Mouse (Mus musculus): ENCODE data around the gene Pcolce2. TPM values are rescaled to one million over a fixed set of nuclear protein-coding genes. Genes with fewer than 3 reads are reported as not detected.

Gene Pcolce2
- 1 to 10 TPM in 1 of 26 experiments, not detected in 25; 1.0 TPM for total RNA-seq (2018; cell fraction: chromatin; rRNA removed)
- under 1 TPM in 2 of 26 experiments, not detected in 24; 0.05 to 0.10 TPM for total RNA-seq (2018; cell fraction: cytosol; rRNA removed)
- not detected for total RNA-seq (2018; cell fraction: nucleus; rRNA removed)
- 0.03 to 0.19 TPM in 2 of 3 replicates, not detected in the other for polyA plus RNA-seq (2018)

GRCm38 (mm10) chr9:95637271-95638181 is at the start of gene Pcolce2:
TSS of gene Pcolce2 (plus strand) at chr9:95637601.
- Histone ChIP-seq H3K27ac (no peak within 1 kb of the TSS), H3K79me2 (ENCODE audit: inconsistent target) (no peaks in the 10 kb centered on the region), H3K36me3 (ENCODE audit: inconsistent target) (no peaks in the 10 kb centered on the region), H3K4me3 (ENCODE audit: inconsistent target) (no peak within 1 kb of the TSS)
- WGBS (ENCODE audit: missing documents) = 1% methylated on average over 65 of the region's 71 CpGs

DNA sequence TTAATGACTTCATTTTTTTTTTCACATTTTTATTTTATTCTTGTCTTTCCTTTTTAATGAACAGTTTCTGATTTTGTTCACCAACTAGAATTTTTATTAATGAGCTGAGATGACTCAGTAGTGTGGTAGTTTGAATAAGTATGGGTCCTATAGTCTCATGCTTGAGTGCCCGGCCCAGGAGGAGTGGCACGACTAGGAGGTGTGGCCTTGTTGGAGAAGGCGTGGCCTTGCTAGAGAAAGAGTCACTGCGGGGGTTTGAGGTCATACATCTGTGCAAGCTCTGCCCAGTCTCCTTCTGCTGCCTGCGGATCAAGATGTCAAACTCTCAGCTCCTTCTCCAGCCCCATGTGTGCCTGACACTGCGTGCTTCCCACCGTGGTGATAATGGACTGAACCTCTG is 49.3 kb upstream of the Pcolce2 start:
- H3K27ac ChIP-seq = no peak overlapping the region
- no peak overlapping the region for H3K4me3 ChIP-seq (ENCODE audit: inconsistent target)
- no peaks in the 10 kb centered on the region for H3K36me3 ChIP-seq (ENCODE audit: inconsistent target)
- no peaks in the 10 kb centered on the region for H3K79me2 ChIP-seq (ENCODE audit: inconsistent target)
- 82% methylated on average over 7 of the region's 7 CpGs for WGBS (ENCODE audit: missing documents)

GRCm38 (mm10) chr9:95594291-95594690 is 43.1 kb upstream of the Pcolce2 start:
- Histone ChIP-seq H3K4me3 (ENCODE audit: inconsistent target) (no peak overlapping the region), H3K79me2 (ENCODE audit: inconsistent target) (no peaks in the 10 kb centered on the region), H3K36me3 (ENCODE audit: inconsistent target) (no peaks in the 10 kb centered on the region), H3K27ac (no peak overlapping the region)
- 84% methylated on average over 4 of the region's 4 CpGs for WGBS (ENCODE audit: missing documents)

GRCm38 (mm10) chr9:95597466-95598178 is 39.8 kb upstream of the Pcolce2 start:
- 58% methylated on average over 13 of the region's 13 CpGs for WGBS (ENCODE audit: missing documents)
- H3K36me3 ChIP-seq (ENCODE audit: inconsistent target) = no peaks in the 10 kb centered on the region
- H3K27ac ChIP-seq = no peak overlapping the region
- H3K79me2 ChIP-seq (ENCODE audit: inconsistent target) = no peaks in the 10 kb centered on the region
- no peak overlapping the region for H3K4me3 ChIP-seq (ENCODE audit: inconsistent target)

DNA sequence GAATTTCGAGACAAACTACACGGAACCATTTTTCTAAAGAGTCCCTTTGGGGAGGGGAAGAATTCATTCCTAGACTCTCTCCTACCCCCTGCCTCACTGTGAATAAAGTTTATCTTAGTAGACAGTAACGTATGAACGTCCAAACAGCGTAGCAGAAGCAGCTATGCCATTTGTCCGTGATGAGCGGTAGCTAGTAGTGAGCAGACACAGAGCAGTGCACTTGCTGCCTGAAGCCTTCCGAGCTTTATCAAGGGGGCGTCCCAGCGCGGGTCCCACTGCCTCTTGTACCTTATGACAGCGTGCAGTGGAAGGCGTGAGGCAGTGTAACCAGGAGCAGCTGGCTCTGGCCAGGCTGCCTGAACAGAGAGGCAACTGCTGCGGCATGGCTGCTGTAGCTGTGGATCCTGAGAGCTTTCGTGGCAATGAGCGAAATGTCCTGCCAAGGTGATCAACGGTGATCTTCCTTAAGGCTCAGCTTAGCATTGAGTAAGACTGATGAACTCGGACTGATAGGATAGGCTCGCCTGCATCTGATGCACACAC is 39.2 kb upstream of the Pcolce2 start:
- Histone ChIP-seq H3K27ac (no peak overlapping the region), H3K36me3 (ENCODE audit: inconsistent target) (no peaks in the 10 kb centered on the region), H3K4me3 (ENCODE audit: inconsistent target) (no peak overlapping the region), H3K79me2 (ENCODE audit: inconsistent target) (no peaks in the 10 kb centered on the region)
- 62% methylated on average over 19 of the region's 19 CpGs for WGBS (ENCODE audit: missing documents)

DNA sequence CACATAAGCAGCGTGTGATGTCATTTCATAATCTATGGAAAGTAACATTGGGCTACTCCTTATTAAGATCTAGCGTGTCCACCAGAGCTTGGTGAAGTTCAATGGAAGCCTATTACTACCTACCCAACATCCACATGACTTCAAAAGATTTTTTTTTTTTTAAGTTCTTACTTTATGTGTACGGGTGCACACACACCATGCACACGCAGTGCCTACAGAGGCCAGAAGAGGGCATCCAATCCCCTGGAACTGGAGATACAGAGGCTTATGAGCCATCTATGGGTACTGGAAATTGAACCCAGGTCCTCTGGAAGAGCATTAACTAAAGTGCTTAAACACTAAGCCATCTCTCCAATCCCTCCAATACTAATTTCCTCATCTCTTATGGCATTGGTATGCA is 38.0 kb upstream of the Pcolce2 start:
- Histone ChIP-seq H3K4me3 (ENCODE audit: inconsistent target) (no peak overlapping the region), H3K27ac (no peak overlapping the region), H3K79me2 (ENCODE audit: inconsistent target) (no peaks in the 10 kb centered on the region), H3K36me3 (ENCODE audit: inconsistent target) (no peaks in the 10 kb centered on the region)
- WGBS (ENCODE audit: missing documents) = 88% methylated on average over 4 of the region's 4 CpGs

DNA sequence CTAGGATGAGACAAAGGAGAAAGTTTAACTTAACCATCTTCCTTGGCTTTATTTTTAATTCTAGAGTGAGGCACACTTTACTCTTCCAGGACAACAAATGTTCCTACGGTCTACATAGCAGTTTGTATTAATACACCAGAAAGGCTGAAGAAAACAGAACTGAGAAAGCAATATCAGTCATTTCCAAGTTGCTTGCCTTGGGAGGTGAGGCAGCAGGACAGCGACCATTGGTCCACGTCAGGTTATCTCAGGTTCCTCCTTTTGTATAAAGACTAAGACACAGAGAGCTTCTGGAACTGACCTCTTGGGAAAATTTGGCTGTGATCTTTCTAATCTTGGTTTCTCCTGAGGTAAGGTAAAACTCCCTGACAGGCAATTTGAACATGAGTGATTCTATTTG is 34.6 kb upstream of the Pcolce2 start:
- Histone ChIP-seq H3K36me3 (ENCODE audit: inconsistent target) (no peaks in the 10 kb centered on the region), H3K27ac (no peak overlapping the region), H3K4me3 (ENCODE audit: inconsistent target) (no peak overlapping the region), H3K79me2 (ENCODE audit: inconsistent target) (no peaks in the 10 kb centered on the region)
- WGBS (ENCODE audit: missing documents) = 67% methylated on average over 3 of the region's 3 CpGs

GRCm38 (mm10) chr9:95603316-95603715 is 34.1 kb upstream of the Pcolce2 start:
- Histone ChIP-seq H3K4me3 (ENCODE audit: inconsistent target) (no peak overlapping the region), H3K36me3 (ENCODE audit: inconsistent target) (no peaks in the 10 kb centered on the region), H3K27ac (no peak overlapping the region), H3K79me2 (ENCODE audit: inconsistent target) (no peaks in the 10 kb centered on the region)
- 93% methylated on average over 9 of the region's 9 CpGs for WGBS (ENCODE audit: missing documents)

GRCm38 (mm10) chr9:95607196-95607595 is 30.2 kb upstream of the Pcolce2 start:
- WGBS (ENCODE audit: missing documents) = 86% methylated on average over 5 of the region's 5 CpGs
- no peak overlapping the region for H3K4me3 ChIP-seq (ENCODE audit: inconsistent target)
- H3K27ac ChIP-seq = no peak overlapping the region
- H3K79me2 ChIP-seq (ENCODE audit: inconsistent target) = no peaks in the 10 kb centered on the region
- no peaks in the 10 kb centered on the region for H3K36me3 ChIP-seq (ENCODE audit: inconsistent target)

GRCm38 (mm10) chr9:95612246-95612768 is 25.1 kb upstream of the Pcolce2 start:
- no peak overlapping the region for H3K27ac ChIP-seq
- H3K36me3 ChIP-seq (ENCODE audit: inconsistent target) = no peaks in the 10 kb centered on the region
- H3K4me3 ChIP-seq (ENCODE audit: inconsistent target) = no peak overlapping the region
- H3K79me2 ChIP-seq (ENCODE audit: inconsistent target) = no peaks in the 10 kb centered on the region
- WGBS (ENCODE audit: missing documents) = 80% methylated on average over 8 of the region's 8 CpGs

GRCm38 (mm10) chr9:95613426-95614127 is 23.8 kb upstream of the Pcolce2 start:
- Histone ChIP-seq H3K36me3 (ENCODE audit: inconsistent target) (no peaks in the 10 kb centered on the region), H3K4me3 (ENCODE audit: inconsistent target) (no peak overlapping the region), H3K79me2 (ENCODE audit: inconsistent target) (no peaks in the 10 kb centered on the region), H3K27ac (no peak overlapping the region)
- 26% methylated on average over 9 of the region's 9 CpGs for WGBS (ENCODE audit: missing documents)

- WGBS (ENCODE audit: missing documents) = 85% methylated on average over 14 of the region's 14 CpGs
- Histone ChIP-seq H3K36me3 (ENCODE audit: inconsistent target) (no peaks in the 10 kb centered on the region), H3K79me2 (ENCODE audit: inconsistent target) (no peaks in the 10 kb centered on the region), H3K4me3 (ENCODE audit: inconsistent target) (no peak overlapping the region), H3K27ac (no peak overlapping the region)
Measured at GRCm38 (mm10) chr9:95614861-95615615, 22.4 kb upstream of the Pcolce2 start.

DNA sequence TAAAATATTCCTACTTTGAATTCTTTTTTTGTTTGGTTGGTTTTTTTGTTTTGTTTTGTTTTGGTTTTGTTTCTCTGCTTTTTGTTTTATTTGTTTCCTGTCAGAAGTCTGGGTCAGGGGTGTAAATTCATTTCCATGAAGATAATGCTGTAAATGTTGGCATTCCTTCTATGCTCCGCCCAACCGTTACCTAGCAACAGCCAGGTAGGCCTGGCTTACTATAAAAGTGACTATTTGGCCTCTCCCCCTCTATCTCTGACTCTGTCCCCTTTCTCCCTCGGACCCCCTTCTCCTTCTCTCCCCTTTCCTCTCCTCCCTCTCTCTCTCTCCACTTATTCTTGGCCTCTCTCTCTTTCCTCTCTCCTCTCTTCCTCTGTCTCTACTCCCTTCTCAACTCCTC is 21.4 kb upstream of the Pcolce2 start:
- Histone ChIP-seq H3K36me3 (ENCODE audit: inconsistent target) (no peaks in the 10 kb centered on the region), H3K79me2 (ENCODE audit: inconsistent target) (no peaks in the 10 kb centered on the region), H3K27ac (no peak overlapping the region), H3K4me3 (ENCODE audit: inconsistent target) (no peak overlapping the region)
- WGBS (ENCODE audit: missing documents) = 84% methylated on average over 3 of the region's 3 CpGs
